Mouse (Mus musculus): Measurements from ENCODE around the gene Rimbp3. TPM values are rescaled to one million over a fixed set of nuclear protein-coding genes. Genes with fewer than 3 reads are reported as not detected.

Rimbp3 gene
- total RNA-seq, 4 experiments from 2014 or later, result 0.05 TPM; not detected in 2

GRCm38 (mm10) chr16:17254005-17254597 lies 45.7 kb downstream of the Rimbp3 start:
- no peak for DNase-seq (ENCODE audit: low spot score in 2 of 2)

DNA sequence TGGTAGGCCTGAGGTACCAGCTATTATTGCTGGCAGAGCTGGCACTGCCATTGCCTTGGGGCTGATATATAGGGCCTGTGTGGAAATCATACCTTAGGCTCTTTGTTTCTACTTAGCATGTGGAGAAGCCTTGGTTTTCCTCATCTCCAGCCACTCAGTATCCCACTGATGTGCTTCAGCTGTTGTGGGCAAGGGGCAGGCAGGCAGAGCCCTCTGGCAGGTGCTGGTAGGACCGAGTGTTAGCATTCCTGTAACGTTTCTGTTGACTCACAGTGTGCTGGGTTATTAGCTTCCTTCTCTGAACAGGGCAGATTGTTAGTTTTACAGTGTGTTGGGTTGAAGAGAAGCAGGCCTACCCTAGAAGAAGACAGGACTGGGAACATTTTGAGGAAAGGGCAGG lies 46.9 kb downstream of the Rimbp3 start:
- DNase-seq (ENCODE audit: low spot score in 2 of 2), result no peak

GRCm38 (mm10) chr16:17257359-17257821 lies 49.0 kb downstream of the Rimbp3 start:
- peak; percentile 74 to 88 for DNase-seq (ENCODE audit: low spot score in 2 of 2)

DNA sequence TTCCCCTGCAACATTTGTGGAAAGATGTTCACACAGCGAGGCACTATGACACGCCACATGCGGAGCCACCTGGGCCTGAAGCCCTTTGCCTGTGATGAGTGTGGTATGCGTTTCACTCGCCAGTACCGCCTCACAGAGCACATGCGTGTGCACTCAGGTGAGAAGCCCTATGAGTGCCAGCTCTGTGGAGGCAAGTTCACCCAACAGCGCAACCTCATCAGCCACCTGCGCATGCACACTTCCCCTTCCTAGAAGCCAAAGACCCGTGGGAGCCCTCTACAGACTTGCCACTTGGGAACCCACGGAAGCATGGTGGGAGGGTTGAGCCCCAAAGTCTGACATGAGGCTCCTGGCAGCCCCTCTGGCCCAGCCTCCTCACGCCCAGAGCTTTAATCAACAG lies 50.5 kb downstream of the Rimbp3 start:
- DNase-seq (ENCODE audit: low spot score in 2 of 2), result no peak

- DNase-seq (ENCODE audit: low spot score in 2 of 2), result no peak
These were observed 52.9 kb downstream of the Rimbp3 start for GRCm38 (mm10) chr16:17261341-17261740.

Other genes with a start within 250 kb of the Rimbp3 start
- 100 to 1,000 TPM in 1 of 4 experiments, 10 to 100 TPM in 3; 85.8 to 100 (median 93.0) TPM for gene Mapk1, start 225.2 kb upstream of the Rimbp3 start, total RNA-seq (2022)
- gene Ypel1, start 138.9 kb upstream of the Rimbp3 start, total RNA-seq (2022), result 1 to 10 TPM in 2 of 4 experiments, under 1 TPM in 2; 0.46 to 1.7 (median 0.99) TPM
- 10 to 100 TPM; 23.1 to 27.9 (median 25.0) TPM for gene Ppil2, start 97.3 kb upstream of the Rimbp3 start, total RNA-seq (2022)
- not detected for gene 2610318N02Rik, start 83.4 kb upstream of the Rimbp3 start, total RNA-seq (2022)
- gene Sdf2l1, start 76.2 kb upstream of the Rimbp3 start, total RNA-seq (2022), result 1 to 10 TPM; 2.9 to 5.3 (median 3.7) TPM
- gene Ydjc, start 64.0 kb upstream of the Rimbp3 start, total RNA-seq (2022), result under 1 TPM in 1 of 4 experiments, not detected in 3; 0.22 TPM
- under 1 TPM in 1 of 4 experiments, not detected in 3; 0.10 TPM for gene Ccdc116, start 61.4 kb upstream of the Rimbp3 start, total RNA-seq (2022)
- 100 to 1,000 TPM; 119 to 134 (median 127) TPM for gene Ube2l3, start 6.0 kb upstream of the Rimbp3 start, total RNA-seq (2022)
- 1 to 10 TPM; 1.1 to 1.5 (median 1.4) TPM for gene Hic2, start 25.0 kb downstream of the Rimbp3 start, total RNA-seq (2022)
- gene Tmem191c, start 67.5 kb downstream of the Rimbp3 start, total RNA-seq (2022), result under 1 TPM in 3 of 4 experiments, not detected in 1; 0.58 to 0.91 (median 0.74) TPM
- gene Serpind1, start 122.8 kb downstream of the Rimbp3 start, total RNA-seq (2022), result not detected
- gene Snap29, start 197.4 kb downstream of the Rimbp3 start, total RNA-seq (2022), result 10 to 100 TPM; 17.1 to 21.0 (median 18.9) TPM
- gene Pi4ka, start 197.7 kb downstream of the Rimbp3 start, total RNA-seq (2022), result 10 to 100 TPM; 21.0 to 24.0 (median 22.1) TPM
- 10 to 100 TPM; 20.9 to 29.2 (median 22.4) TPM for gene Crkl, start 243.4 kb downstream of the Rimbp3 start, total RNA-seq (2022)